Mouse (Mus musculus) embryonic facial prominence, embryonic 15.5 days (tissue): ENCODE data around the gene Cntnap2. TPM values are rescaled to one million over a fixed set of nuclear protein-coding genes. Genes with fewer than 3 reads are reported as not detected.

ENCODE experiments used
- ATAC-seq: fragments of 200-750 bp; cut with Nextera tagmentation; 2 replicates; pipeline ENCODE4 v1.8.0; 2017; ENCODE audit warnings: low read depth, moderate TSS enrichment; ENCODE audit not compliant: insufficient number of reproducible peaks, low FRiP score, low TSS enrichment
- H3K27ac ChIP-seq: fragments of 300-500 bp; sonication (generic); replicated peaks from 2 replicates; pipeline ENCODE4 v1.5.1; 2015; ENCODE audit warnings: mild to moderate bottlenecking, inconsistent platforms
- H3K27me3 ChIP-seq: fragments of 300-500 bp; sonication (generic); 2 replicates; pipeline ENCODE4 v1.6.1; 2015; ENCODE audit warnings: inconsistent platforms
- H3K36me3 ChIP-seq: fragments of 300-500 bp; sonication (generic); 2 replicates; pipeline ENCODE4 v1.6.1; 2015; ENCODE audit warnings: mild to moderate bottlenecking, inconsistent platforms
- H3K4me1 ChIP-seq: fragments of 300-500 bp; sonication (generic); 2 replicates; pipeline ENCODE4 v1.6.1; 2015; ENCODE audit warnings: inconsistent platforms
- H3K4me2 ChIP-seq: fragments of 300-500 bp; sonication (generic); replicated peaks from 2 replicates; pipeline ENCODE4 v1.6.1; 2015; ENCODE audit warnings: mild to moderate bottlenecking, inconsistent platforms
- H3K4me3 ChIP-seq: fragments of 300-500 bp; sonication (generic); replicated peaks from 2 replicates; pipeline ENCODE4 v1.5.1; 2015; ENCODE audit warnings: mild to moderate bottlenecking, inconsistent platforms
- H3K9ac ChIP-seq: fragments of 300-500 bp; sonication (generic); 2 replicates; pipeline ENCODE4 v1.6.1; 2015; ENCODE audit warnings: inconsistent platforms
- H3K9me3 ChIP-seq: fragments of 300-500 bp; sonication (generic); replicated peaks from 2 replicates; pipeline ENCODE4 v1.6.1; 2016; ENCODE audit warnings: inconsistent platforms
- WGBS: fragments of 180-500 bp; shearing (Covaris S2); methylation state at CpG from one replicate; pipeline ENCODE4 v1.1.7; 2015; 5-methylcytosine and 5-hydroxymethylcytosine counted together
- polyA plus RNA-seq: library from polyadenylated mRNA; unstranded; fragments of >200 nt; fragmentation: Nextera tagmentation; extraction: Ambion mirVana; gene quantifications from 2 replicates; pipeline ENCODE4 v1.2.1, GENCODE M21; 2015

The Cntnap2 gene
- polyA plus RNA-seq, 1 experiment from 2014 or later, result 1.5 TPM

GRCm38 (mm10) chr6:47343245-47343644, 2284.1 kb downstream of the Cntnap2 start:
- no peaks in the 10 kb centered on the region for H3K27me3 ChIP-seq

DNA sequence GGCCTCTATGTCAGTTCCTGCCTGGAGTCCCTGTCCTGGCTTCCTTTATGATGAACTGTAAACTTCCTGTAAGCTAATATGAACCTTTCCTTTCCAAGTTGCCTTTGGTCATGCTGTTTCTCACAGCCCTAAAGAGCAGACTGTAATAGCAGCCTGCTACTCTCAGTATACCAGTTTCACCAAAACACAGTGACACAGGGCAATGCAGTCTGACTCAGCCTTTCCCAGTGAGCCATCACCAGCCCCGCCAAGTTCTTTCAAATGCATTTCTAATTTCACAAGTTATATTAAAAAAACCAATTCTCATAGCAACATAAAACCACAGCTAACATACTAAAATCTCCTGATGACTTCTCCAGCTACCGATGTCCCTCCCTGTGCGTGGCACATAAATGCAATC, 2285.5 kb downstream of the Cntnap2 start:
- no peak overlapping the region for H3K4me3 ChIP-seq
- H3K36me3 ChIP-seq, result no peaks in the 10 kb centered on the region
- 64% methylated on average over 3 of the region's 3 CpGs for WGBS
- ATAC-seq, result no peak
- no peak overlapping the region for H3K27ac ChIP-seq
- H3K4me2 ChIP-seq, result no peak overlapping the region
- no peaks in the 10 kb centered on the region for H3K27me3 ChIP-seq
- H3K9me3 ChIP-seq, result no peaks in the 10 kb centered on the region
- no peaks in the 10 kb centered on the region for H3K4me1 ChIP-seq
- H3K9ac ChIP-seq, result no peak overlapping the region

More at GRCm38 (mm10) chr6:47343245-47343644, 2284.1 kb downstream of the Cntnap2 start:
- H3K4me2 ChIP-seq, result no peak overlapping the region
- H3K4me3 ChIP-seq, result no peak overlapping the region
- 49% methylated on average over 1 of the region's 1 CpGs for WGBS
- H3K9ac ChIP-seq, result no peak overlapping the region
- no peaks in the 10 kb centered on the region for H3K9me3 ChIP-seq
- H3K36me3 ChIP-seq, result no peaks in the 10 kb centered on the region
- H3K27ac ChIP-seq, result no peak overlapping the region
- ATAC-seq, result no peak
- H3K4me1 ChIP-seq, result no peaks in the 10 kb centered on the region

DNA sequence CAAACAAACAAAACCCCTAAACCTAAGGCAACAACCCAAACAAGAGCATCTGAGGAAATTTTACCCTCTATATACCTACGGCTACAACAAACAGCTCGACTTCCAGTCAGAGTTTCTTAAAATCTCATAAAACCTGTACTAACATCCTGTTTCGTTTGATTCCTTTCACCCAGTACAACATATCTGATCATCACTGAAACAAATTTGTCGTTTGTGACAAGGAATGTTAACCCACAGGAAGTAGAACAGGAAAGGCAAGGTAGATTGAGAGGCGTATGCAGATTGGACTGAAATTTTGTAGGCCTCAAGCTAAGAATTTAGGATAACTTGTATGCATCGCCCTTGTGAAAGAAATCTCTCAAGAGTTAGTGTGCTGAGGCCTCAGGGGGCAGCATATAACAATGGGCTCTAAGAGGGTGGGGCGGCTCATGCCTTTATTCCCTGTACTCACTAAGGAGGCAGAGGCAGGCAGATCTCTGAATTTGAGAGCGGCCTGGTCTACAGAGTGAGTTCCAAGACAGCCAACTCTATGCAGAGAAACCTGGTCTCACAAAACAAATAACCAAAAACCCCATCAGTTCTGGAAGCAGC, 2291.0 kb downstream of the Cntnap2 start:
- H3K4me2 ChIP-seq, result no peak overlapping the region

More for the DNA sequence above, 2291.0 kb downstream of the Cntnap2 start:
- H3K27ac ChIP-seq, result no peak overlapping the region
- H3K27me3 ChIP-seq, result no peaks in the 10 kb centered on the region
- no peak overlapping the region for H3K4me3 ChIP-seq
- no peaks in the 10 kb centered on the region for H3K4me1 ChIP-seq
- no peaks in the 10 kb centered on the region for H3K36me3 ChIP-seq
- no peak overlapping the region for H3K9ac ChIP-seq
- 83% methylated on average over 8 of the region's 8 CpGs for WGBS
- no peak for ATAC-seq
- no peaks in the 10 kb centered on the region for H3K9me3 ChIP-seq
